Mouse (Mus musculus): Measurements from ENCODE around the gene Gripap1.
"Not testable (repeated sequence)": the region's sequence is repeated elsewhere in the genome, so short reads cannot be mapped to it uniquely, and the experiment has no call there.

Gene Gripap1

GRCm38 (mm10) chrX:7778450-7779244 is 10.9 kb upstream of the Gripap1 start:
- no peak for DNase-seq (ENCODE audit: low spot score in 2 of 2)

GRCm38 (mm10) chrX:7779294-7779693 is 10.3 kb upstream of the Gripap1 start:
- DNase-seq (ENCODE audit: low spot score in 2 of 2), result no peak

GRCm38 (mm10) chrX:7782603-7783092 is 6.9 kb upstream of the Gripap1 start:
- no peak for DNase-seq (ENCODE audit: low spot score in 2 of 2)

GRCm38 (mm10) chrX:7790309-7790708 is 744 bp downstream of the Gripap1 start:
- DNase-seq (ENCODE audit: low spot score in 2 of 2), result no peak

- no peak for DNase-seq (ENCODE audit: low spot score in 2 of 2)
Measured at GRCm38 (mm10) chrX:7793361-7793760, 3.8 kb downstream of the Gripap1 start.

- DNase-seq (ENCODE audit: low spot score in 2 of 2), result no peak
Measured at GRCm38 (mm10) chrX:7795016-7795415, 5.5 kb downstream of the Gripap1 start.

GRCm38 (mm10) chrX:7797327-7797726 is 7.8 kb downstream of the Gripap1 start:
- no peak for DNase-seq (ENCODE audit: low spot score in 2 of 2)

GRCm38 (mm10) chrX:7802157-7802556 is 12.6 kb downstream of the Gripap1 start:
- DNase-seq (ENCODE audit: low spot score in 2 of 2), result not testable (repeated sequence)

GRCm38 (mm10) chrX:7815016-7815415 is 25.5 kb downstream of the Gripap1 start:
- not testable (repeated sequence) for DNase-seq (ENCODE audit: low spot score in 2 of 2)

GRCm38 (mm10) chrX:7821865-7822779 is 32.6 kb downstream of the Gripap1 start, which contains the start of gene Kcnd1:
Gene Kcnd1, plus strand, starts transcription at chrX:7822289.
- peak; percentile 22 to 28 for DNase-seq (ENCODE audit: low spot score in 2 of 2)

GRCm38 (mm10) chrX:7837146-7837545 is 47.6 kb downstream of the Gripap1 start:
- no peak for DNase-seq (ENCODE audit: low spot score in 2 of 2)

- no peak for DNase-seq (ENCODE audit: low spot score in 2 of 2)
Measured at GRCm38 (mm10) chrX:7840842-7841162, 51.2 kb downstream of the Gripap1 start.

GRCm38 (mm10) chrX:7841163-7842162 is 51.9 kb downstream of the Gripap1 start, which contains the start of gene Otud5:
Gene Otud5, plus strand, starts transcription at chrX:7841364.
- DNase-seq (ENCODE audit: low spot score in 2 of 2), result peak; percentile 69 to 81

- DNase-seq (ENCODE audit: low spot score in 2 of 2), result no peak
Measured at GRCm38 (mm10) chrX:7842318-7842717, 52.8 kb downstream of the Gripap1 start.

- DNase-seq (ENCODE audit: low spot score in 2 of 2), result no peak
Measured at GRCm38 (mm10) chrX:7847845-7848244, 58.3 kb downstream of the Gripap1 start.

- DNase-seq (ENCODE audit: low spot score in 2 of 2), result no peak
Measured at GRCm38 (mm10) chrX:7854578-7854977, 65.0 kb downstream of the Gripap1 start.

- DNase-seq (ENCODE audit: low spot score in 2 of 2), result no peak
Measured at GRCm38 (mm10) chrX:7859191-7859753, 69.7 kb downstream of the Gripap1 start.

- DNase-seq (ENCODE audit: low spot score in 2 of 2), result no peak
Measured at GRCm38 (mm10) chrX:7863181-7863580, 73.6 kb downstream of the Gripap1 start.

- DNase-seq (ENCODE audit: low spot score in 2 of 2), result no peak
Measured at GRCm38 (mm10) chrX:7864551-7864950, 75.0 kb downstream of the Gripap1 start.

- no peak for DNase-seq (ENCODE audit: low spot score in 2 of 2)
Measured at GRCm38 (mm10) chrX:7865343-7865742, 75.8 kb downstream of the Gripap1 start.

- DNase-seq (ENCODE audit: low spot score in 2 of 2), result no peak
Measured at GRCm38 (mm10) chrX:7865786-7866185, 76.2 kb downstream of the Gripap1 start.

Measured in frontal cortex, postnatal 25 days (tissue).